Mouse (Mus musculus) 416B (cell line): ENCODE data around the gene Osbpl9.

Source experiments
- DNase-seq: peaks from one replicate; pipeline ENCODE4 v3.0.0; 2011; ENCODE audit warnings: low read depth

The Osbpl9 gene

GRCm38 (mm10) chr4:109042739-109043138 lies 159.3 kb downstream of the Osbpl9 start:
- no peak for DNase-seq

- DNase-seq, result peak; percentile 74
Observed at GRCm38 (mm10) chr4:109036327-109036726, 165.7 kb downstream of the Osbpl9 start.

- DNase-seq, result no peak
Observed at GRCm38 (mm10) chr4:109030266-109030665, 171.8 kb downstream of the Osbpl9 start.

- DNase-seq, result peak; percentile 22
Observed at GRCm38 (mm10) chr4:109029857-109030256, 172.2 kb downstream of the Osbpl9 start.

GRCm38 (mm10) chr4:109026543-109026942 lies 175.5 kb downstream of the Osbpl9 start:
- DNase-seq, result no peak

- DNase-seq, result no peak
Observed at GRCm38 (mm10) chr4:109025061-109025460, 177.0 kb downstream of the Osbpl9 start.

GRCm38 (mm10) chr4:109021976-109022375 lies 180.1 kb downstream of the Osbpl9 start:
- DNase-seq, result peak; percentile 85

- DNase-seq, result no peak
Observed at GRCm38 (mm10) chr4:109019301-109019700, 182.8 kb downstream of the Osbpl9 start.

- DNase-seq, result no peak
Observed at GRCm38 (mm10) chr4:109017441-109017840, 184.6 kb downstream of the Osbpl9 start.

GRCm38 (mm10) chr4:109014091-109014490 lies 188.0 kb downstream of the Osbpl9 start:
- no peak for DNase-seq
